ENCODE assay signal across 8 mouse cellular contexts in genomic region chr9:56928041-56928811, GRCm38 (mm10). TPM values are rescaled to one million over a fixed set of nuclear protein-coding genes. Genes with fewer than 3 reads are reported as not detected.
A peak's percentile ranks its signal among the peaks of the same experiment; 100 is the strongest.
DNase-seq lines count a peak whose midpoint lies in the region; ATAC-seq and TF ChIP-seq lines count a peak whose summit lies in the region.

Snx33 (minus strand) TSS chr9:56928371.

- H3K27ac ChIP-seq in forebrain, embryonic 16.5 days (ENCODE audit: low read length): peak within 1 kb of the TSS; percentile 65
- peak within 1 kb of the TSS; percentile 90 for H3K27ac ChIP-seq in layer of hippocampus, adult 2 months
- H3K27ac ChIP-seq in neural tube, embryonic 15.5 days (replicated peaks): peak within 1 kb of the TSS; percentile 87

- H3K9me3 ChIP-seq in forebrain, embryonic 16.5 days (ENCODE audit: control insufficient read depth, low read length): no peaks in the 10 kb centered on the region
- H3K9me3 ChIP-seq in neural tube, embryonic 15.5 days (replicated peaks): no peaks in the 10 kb centered on the region

- peak; percentile 88 for TF ChIP-seq CTCF in layer of hippocampus, adult 2 months (conservative IDR thresholded peaks at IDR 0.05)
- peak; percentile 42 for TF ChIP-seq CTCF in lung, adult 2 months (IDR thresholded peaks at IDR 0.05; ENCODE audit: insufficient read depth, low read length)

- intact Hi-C loops in heart, postnatal 25 days (cut with DNase I): loop anchor here (5.0 kb wide), 1 partner anchor 204 kb away; the partner anchor contains the start of gene Man2c1

- peaks cover 5% of the 10 kb centered on the region for H3K27me3 ChIP-seq in forebrain, embryonic 16.5 days (replicated peaks; ENCODE audit: control insufficient read depth, insufficient read depth, low read length)
- H3K27me3 ChIP-seq in neural tube, embryonic 15.5 days (replicated peaks): peaks cover 7% of the 10 kb centered on the region; the same call in 1 of the 2 replicates

- H3K4me2 ChIP-seq in forebrain, embryonic 16.5 days (ENCODE audit: low read length): peak within 1 kb of the TSS; percentile 72
- peak within 1 kb of the TSS; percentile 98 for H3K4me2 ChIP-seq in neural tube, embryonic 15.5 days

- ATAC-seq in forebrain, embryonic 16.5 days: peak; percentile 88
- ATAC-seq in neural tube, embryonic 15.5 days (ENCODE audit: low FRiP score): peak; percentile 78

- DNase-seq in ES-CJ7 (ENCODE audit: low read depth, low spot score): peak; percentile 71
- DNase-seq in cerebellum, adult 18-20 months: peak; percentile 87 to 90
- DNase-seq in heart, postnatal 25 days (ENCODE audit: low spot score): peak; percentile 92
- DNase-seq in layer of hippocampus, adult 2 months (ENCODE audit: low spot score in 2 of 2): peak; percentile 88 to 89
- DNase-seq in lung, adult 2 months: peak; percentile 95
- DNase-seq in testis, postnatal 10 days (ENCODE audit: low spot score): peak; percentile 97

- peaks cover 25% of the 10 kb centered on the region for H3K4me1 ChIP-seq in forebrain, embryonic 16.5 days (replicated peaks; ENCODE audit: control insufficient read depth, insufficient read depth, low read length)
- H3K4me1 ChIP-seq in lung, adult 2 months (ENCODE audit: control insufficient read depth, insufficient read depth, low read length): peaks cover 31% of the 10 kb centered on the region
- H3K4me1 ChIP-seq in neural tube, embryonic 15.5 days: peaks cover 49% of the 10 kb centered on the region

- peak; percentile 72; the same call in 1 of the 2 replicates for TF ChIP-seq POLR2A in lung, adult 2 months (IDR thresholded peaks at IDR 0.05; ENCODE audit: borderline replicate concordance, extremely low read depth, low read depth, low read length)

- H3K4me3 ChIP-seq in forebrain, embryonic 16.5 days (replicated peaks; ENCODE audit: low read length): peak within 1 kb of the TSS; percentile 59
- peak within 1 kb of the TSS; percentile 59 for H3K4me3 ChIP-seq in layer of hippocampus, adult 2 months
- H3K4me3 ChIP-seq in lung, adult 2 months (replicated peaks; ENCODE audit: extremely low read depth, low read depth, low read length): peak within 1 kb of the TSS; percentile 79
- H3K4me3 ChIP-seq in neural tube, embryonic 15.5 days (replicated peaks): peak within 1 kb of the TSS; percentile 62

- no peaks in the 10 kb centered on the region for H3K36me3 ChIP-seq in forebrain, embryonic 16.5 days (ENCODE audit: control insufficient read depth, insufficient read depth)
- H3K36me3 ChIP-seq in neural tube, embryonic 15.5 days: no peaks in the 10 kb centered on the region

- H3K9ac ChIP-seq in forebrain, embryonic 16.5 days (replicated peaks; ENCODE audit: low read depth, low read length): peak within 1 kb of the TSS; percentile 68
- H3K9ac ChIP-seq in neural tube, embryonic 15.5 days (replicated peaks): peak within 1 kb of the TSS; percentile 55

- WGBS in forebrain, embryonic 16.5 days: under 1% methylated on average over 50 of the region's 50 CpGs
- under 1% methylated on average over 50 of the region's 50 CpGs for WGBS in lung, adult 2 months
- WGBS in neural tube, embryonic 15.5 days: under 1% methylated on average over 48 of the region's 50 CpGs

RNA-seq across cellular contexts. Expression of gene Snx33, which starts in this region (rescaled TPM):
- 2.2 and 3.1 TPM in 2 replicates for polyA plus RNA-seq in forebrain, embryonic 16.5 days (2015; fragmentation: Nextera tagmentation; extraction: Ambion mirVana)
- total RNA-seq in heart, postnatal 25 days (2021): 10 to 100 TPM in 1 of 2 experiments, 1 to 10 TPM in 1; 8.9 to 12.5 TPM
- total RNA-seq in layer of hippocampus, adult 2 months (2021): 1 to 10 TPM; 7.2 to 8.9 TPM
- polyA plus RNA-seq in lung, adult 2 months (2012; rRNA removed): 22.4 and 23.6 TPM in 2 replicates
- 2.2 and 3.2 TPM in 2 replicates for polyA plus RNA-seq in neural tube, embryonic 15.5 days (2015; fragmentation: Nextera tagmentation; extraction: Ambion mirVana)

Comparison
In these comparisons a context has a peak if more than half of its experiments do, and no peak if none do; other contexts are left out.
1. Peak in every context shown above with its lines: DNase-seq, ATAC-seq, H3K4me3 ChIP-seq and H3K27ac ChIP-seq.